Mouse (Mus musculus): Measurements from ENCODE around the gene Cfap73. TPM values are rescaled to one million over a fixed set of nuclear protein-coding genes. Genes with fewer than 3 reads are reported as not detected.

The Cfap73 gene
- polyA plus RNA-seq, 1 experiment from 2014 or later: not detected

- no peak overlapping the region for H3K4me2 ChIP-seq (replicated peaks; ENCODE audit: low read depth, low read length)
- peaks cover 7% of the 10 kb centered on the region; the same call in 1 of the 2 replicates for H3K4me1 ChIP-seq (ENCODE audit: control insufficient read depth, insufficient read depth, low read length)
- 82% methylated on average over 12 of the region's 12 CpGs for WGBS
- no peak overlapping the region for H3K4me3 ChIP-seq (ENCODE audit: low read length)
- no peak overlapping the region for H3K9ac ChIP-seq (ENCODE audit: low read depth, low read length)
- H3K9me3 ChIP-seq (ENCODE audit: control insufficient read depth, low read length): no peaks in the 10 kb centered on the region
- H3K27ac ChIP-seq (ENCODE audit: low read depth, low read length): no peak overlapping the region
- no peaks in the 10 kb centered on the region for H3K36me3 ChIP-seq (ENCODE audit: control insufficient read depth, insufficient read depth, low read length)
- ATAC-seq (ENCODE audit: low FRiP score, low TSS enrichment): no peak
- no peaks in the 10 kb centered on the region for H3K27me3 ChIP-seq (ENCODE audit: control insufficient read depth, insufficient read depth, low read length)
Observed at GRCm38 (mm10) chr5:120602210-120602609, 31.8 kb downstream of the Cfap73 start.

GRCm38 (mm10) chr5:120600946-120601668, 32.9 kb downstream of the Cfap73 start:
- Histone ChIP-seq H3K36me3 (ENCODE audit: control insufficient read depth, insufficient read depth, low read length) (no peaks in the 10 kb centered on the region), H3K4me3 (ENCODE audit: low read length) (no peak overlapping the region), H3K9ac (ENCODE audit: low read depth, low read length) (no peak overlapping the region), H3K9me3 (ENCODE audit: control insufficient read depth, low read length) (no peaks in the 10 kb centered on the region), H3K27ac (ENCODE audit: low read depth, low read length) (no peak overlapping the region), H3K4me1 (ENCODE audit: control insufficient read depth, insufficient read depth, low read length) (peaks cover 7% of the 10 kb centered on the region; the same call in 1 of the 2 replicates), H3K4me2 (replicated peaks; ENCODE audit: low read depth, low read length) (no peak overlapping the region), H3K27me3 (ENCODE audit: control insufficient read depth, insufficient read depth, low read length) (no peaks in the 10 kb centered on the region)
- 0 out of 2 replicates have a peak, but pooled peaks have one; percentile 33 for ATAC-seq (ENCODE audit: low FRiP score, low TSS enrichment)
- 58% methylated on average over 11 of the region's 11 CpGs for WGBS

GRCm38 (mm10) chr5:120599625-120600024, 34.4 kb downstream of the Cfap73 start:
- no peaks in the 10 kb centered on the region for H3K9me3 ChIP-seq (ENCODE audit: control insufficient read depth, low read length)
- H3K4me2 ChIP-seq (replicated peaks; ENCODE audit: low read depth, low read length): no peak overlapping the region
- no peak overlapping the region for H3K9ac ChIP-seq (ENCODE audit: low read depth, low read length)
- H3K4me3 ChIP-seq (ENCODE audit: low read length): no peak overlapping the region
- ATAC-seq (ENCODE audit: low FRiP score, low TSS enrichment): no peak
- H3K36me3 ChIP-seq (ENCODE audit: control insufficient read depth, insufficient read depth, low read length): no peaks in the 10 kb centered on the region
- 90% methylated on average over 6 of the region's 6 CpGs for WGBS
- no peaks in the 10 kb centered on the region for H3K4me1 ChIP-seq (ENCODE audit: control insufficient read depth, insufficient read depth, low read length)
- no peaks in the 10 kb centered on the region for H3K27me3 ChIP-seq (ENCODE audit: control insufficient read depth, insufficient read depth, low read length)
- no peak overlapping the region for H3K27ac ChIP-seq (ENCODE audit: low read depth, low read length)

GRCm38 (mm10) chr5:120594485-120594884, 39.5 kb downstream of the Cfap73 start:
- no peak overlapping the region for H3K9ac ChIP-seq (ENCODE audit: low read depth, low read length)
- H3K9me3 ChIP-seq (ENCODE audit: control insufficient read depth, low read length): peaks cover 2% of the 10 kb centered on the region; the same call in 1 of the 2 replicates
- no peak for ATAC-seq (ENCODE audit: low FRiP score, low TSS enrichment)
- no peaks in the 10 kb centered on the region for H3K27me3 ChIP-seq (ENCODE audit: control insufficient read depth, insufficient read depth, low read length)
- no peak overlapping the region for H3K27ac ChIP-seq (ENCODE audit: low read depth, low read length)
- H3K4me3 ChIP-seq (ENCODE audit: low read length): no peak overlapping the region
- 87% methylated on average over 6 of the region's 6 CpGs for WGBS
- H3K4me2 ChIP-seq (replicated peaks; ENCODE audit: low read depth, low read length): no peak overlapping the region
- H3K36me3 ChIP-seq (ENCODE audit: control insufficient read depth, insufficient read depth, low read length): no peaks in the 10 kb centered on the region
- no peaks in the 10 kb centered on the region for H3K4me1 ChIP-seq (ENCODE audit: control insufficient read depth, insufficient read depth, low read length)

GRCm38 (mm10) chr5:120592141-120592540, 41.9 kb downstream of the Cfap73 start:
- Histone ChIP-seq H3K27me3 (ENCODE audit: control insufficient read depth, insufficient read depth, low read length) (no peaks in the 10 kb centered on the region), H3K27ac (ENCODE audit: low read depth, low read length) (no peak overlapping the region), H3K4me2 (replicated peaks; ENCODE audit: low read depth, low read length) (no peak overlapping the region), H3K9ac (ENCODE audit: low read depth, low read length) (no peak overlapping the region), H3K4me3 (ENCODE audit: low read length) (no peak overlapping the region), H3K4me1 (ENCODE audit: control insufficient read depth, insufficient read depth, low read length) (peaks cover 8% of the 10 kb centered on the region), H3K36me3 (ENCODE audit: control insufficient read depth, insufficient read depth, low read length) (no peaks in the 10 kb centered on the region), H3K9me3 (ENCODE audit: control insufficient read depth, low read length) (peaks cover 2% of the 10 kb centered on the region; the same call in 1 of the 2 replicates)
- WGBS: 73% methylated on average over 7 of the region's 7 CpGs
- ATAC-seq (ENCODE audit: low FRiP score, low TSS enrichment): no peak

- Histone ChIP-seq H3K4me3 (ENCODE audit: low read length) (no peak overlapping the region), H3K36me3 (ENCODE audit: control insufficient read depth, insufficient read depth, low read length) (no peaks in the 10 kb centered on the region), H3K27ac (ENCODE audit: low read depth, low read length) (no peak overlapping the region), H3K9me3 (ENCODE audit: control insufficient read depth, low read length) (peaks cover 2% of the 10 kb centered on the region; the same call in 1 of the 2 replicates), H3K9ac (ENCODE audit: low read depth, low read length) (no peak overlapping the region), H3K4me1 (ENCODE audit: control insufficient read depth, insufficient read depth, low read length) (peaks cover 20% of the 10 kb centered on the region), H3K27me3 (ENCODE audit: control insufficient read depth, insufficient read depth, low read length) (no peaks in the 10 kb centered on the region), H3K4me2 (replicated peaks; ENCODE audit: low read depth, low read length) (no peak overlapping the region)
- no peak for ATAC-seq (ENCODE audit: low FRiP score, low TSS enrichment)
- 78% methylated on average over 16 of the region's 16 CpGs for WGBS
Observed at GRCm38 (mm10) chr5:120590356-120591010, 43.6 kb downstream of the Cfap73 start.

GRCm38 (mm10) chr5:120588569-120589094, 45.4 kb downstream of the Cfap73 start, which contains the start of the genes Tpcn1 and Iqcd:
Gene Tpcn1, minus strand, starts transcription at chr5:120588673.
Gene Iqcd, plus strand, starts transcription at chr5:120589016.
- peak; percentile 97 for ATAC-seq (ENCODE audit: low FRiP score, low TSS enrichment)
- peak within 1 kb of the TSS; percentile 57 for H3K9ac ChIP-seq (ENCODE audit: low read depth, low read length)
- peak within 1 kb of the TSS; percentile 56; the same call in 1 of the 2 replicates for H3K27ac ChIP-seq (ENCODE audit: low read depth, low read length)
- H3K27me3 ChIP-seq (ENCODE audit: control insufficient read depth, insufficient read depth, low read length): no peaks in the 10 kb centered on the region
- peak within 1 kb of the TSS; percentile 55 for H3K4me3 ChIP-seq (ENCODE audit: low read length)
- H3K9me3 ChIP-seq (ENCODE audit: control insufficient read depth, low read length): peaks cover 2% of the 10 kb centered on the region; the same call in 1 of the 2 replicates
- under 1% methylated on average over 35 of the region's 35 CpGs for WGBS
- peaks cover 8% of the 10 kb centered on the region; the same call in 1 of the 2 replicates for H3K36me3 ChIP-seq (ENCODE audit: control insufficient read depth, insufficient read depth, low read length)
- H3K4me1 ChIP-seq (ENCODE audit: control insufficient read depth, insufficient read depth, low read length): peaks cover 24% of the 10 kb centered on the region
- peak within 1 kb of the TSS; percentile 78 for H3K4me2 ChIP-seq (replicated peaks; ENCODE audit: low read depth, low read length)

GRCm38 (mm10) chr5:120587940-120588568, 46.0 kb downstream of the Cfap73 start:
- Histone ChIP-seq H3K36me3 (ENCODE audit: control insufficient read depth, insufficient read depth, low read length) (peaks cover 13% of the 10 kb centered on the region; the same call in 1 of the 2 replicates), H3K27ac (ENCODE audit: low read depth, low read length) (peak overlapping the region; percentile 25; the same call in 1 of the 2 replicates), H3K4me3 (ENCODE audit: low read length) (peak overlapping the region; percentile 55), H3K4me2 (replicated peaks; ENCODE audit: low read depth, low read length) (peak overlapping the region; percentile 78), H3K4me1 (ENCODE audit: control insufficient read depth, insufficient read depth, low read length) (peaks cover 24% of the 10 kb centered on the region), H3K9me3 (ENCODE audit: control insufficient read depth, low read length) (peaks cover 2% of the 10 kb centered on the region; the same call in 1 of the 2 replicates), H3K9ac (ENCODE audit: low read depth, low read length) (peak overlapping the region; percentile 57), H3K27me3 (ENCODE audit: control insufficient read depth, insufficient read depth, low read length) (no peaks in the 10 kb centered on the region)
- WGBS: 2% methylated on average over 28 of the region's 29 CpGs
- peak; percentile 11; the same call in 1 of the 2 replicates for ATAC-seq (ENCODE audit: low FRiP score, low TSS enrichment)

All from kidney, embryonic 14.5 days (tissue).